Mouse (Mus musculus) cerebellum, adult 11-12 months (tissue): ENCODE measurements around the gene Lrrc25.

Experiments
- DNase-seq: peaks from one replicate; pipeline ENCODE4 v3.0.0; 2022

Gene Lrrc25

GRCm38 (mm10) chr8:70649324-70649723, 33.4 kb downstream of the Lrrc25 start:
- DNase-seq: peak; percentile 57

- no peak for DNase-seq
These were observed 34.4 kb downstream of the Lrrc25 start for GRCm38 (mm10) chr8:70650351-70650750.

- DNase-seq: no peak
These were observed 37.3 kb downstream of the Lrrc25 start for GRCm38 (mm10) chr8:70653226-70653625.

- DNase-seq: no peak
These were observed 38.2 kb downstream of the Lrrc25 start for GRCm38 (mm10) chr8:70654121-70654520.

- no peak for DNase-seq
These were observed 39.5 kb downstream of the Lrrc25 start for GRCm38 (mm10) chr8:70655469-70655868.

- no peak for DNase-seq
These were observed 40.3 kb downstream of the Lrrc25 start for GRCm38 (mm10) chr8:70656193-70656790.

GRCm38 (mm10) chr8:70657214-70657613, 41.3 kb downstream of the Lrrc25 start:
- no peak for DNase-seq

- DNase-seq: no peak
These were observed 41.8 kb downstream of the Lrrc25 start for GRCm38 (mm10) chr8:70657739-70658138.

GRCm38 (mm10) chr8:70658897-70659603, 43.1 kb downstream of the Lrrc25 start:
- peak; percentile 34 for DNase-seq

- DNase-seq: peak; percentile 63
These were observed 43.8 kb downstream of the Lrrc25 start for GRCm38 (mm10) chr8:70659604-70660272.

- DNase-seq: peak; percentile 49
These were observed 44.3 kb downstream of the Lrrc25 start, which contains the start of gene Pgpep1 for GRCm38 (mm10) chr8:70660273-70660725. TSS of gene Pgpep1 (minus strand) at chr8:70660388.

GRCm38 (mm10) chr8:70663691-70664090, 47.7 kb downstream of the Lrrc25 start:
- no peak for DNase-seq

GRCm38 (mm10) chr8:70664631-70665030, 48.7 kb downstream of the Lrrc25 start:
- no peak for DNase-seq

GRCm38 (mm10) chr8:70665599-70665998, 49.6 kb downstream of the Lrrc25 start:
- DNase-seq: no peak

- DNase-seq: no peak
These were observed 51.1 kb downstream of the Lrrc25 start for GRCm38 (mm10) chr8:70667071-70667470.
